Mouse (Mus musculus): ENCODE results near the gene Cyth2.

The Cyth2 gene

GRCm38 (mm10) chr7:45813787-45814779 is at the start of gene Cyth2:
Cyth2 (minus strand) TSS chr7:45814581.
- DNase-seq = peak; percentile 100

GRCm38 (mm10) chr7:45862804-45863203 is 48.4 kb upstream of the Cyth2 start:
- DNase-seq = no peak

- peak; percentile 32 to 56 for DNase-seq
Observed at GRCm38 (mm10) chr7:45859008-45859407, 44.6 kb upstream of the Cyth2 start.

GRCm38 (mm10) chr7:45856950-45857901 is 42.8 kb upstream of the Cyth2 start:
- DNase-seq = peak in 1 of 2 experiments; percentile 48

GRCm38 (mm10) chr7:45853089-45853488 is 38.7 kb upstream of the Cyth2 start:
- DNase-seq = no peak

GRCm38 (mm10) chr7:45850661-45851060 is 36.3 kb upstream of the Cyth2 start:
- DNase-seq = no peak

GRCm38 (mm10) chr7:45848447-45849027 is 34.2 kb upstream of the Cyth2 start:
- DNase-seq = no peak

- DNase-seq = no peak
Observed at GRCm38 (mm10) chr7:45842950-45843744, 28.8 kb upstream of the Cyth2 start.

GRCm38 (mm10) chr7:45833924-45834323 is 19.5 kb upstream of the Cyth2 start:
- DNase-seq = no peak

GRCm38 (mm10) chr7:45833148-45833790 is 18.9 kb upstream of the Cyth2 start:
- DNase-seq = no peak

GRCm38 (mm10) chr7:45832428-45832827 is 18.0 kb upstream of the Cyth2 start:
- DNase-seq = no peak

GRCm38 (mm10) chr7:45831128-45831525 is 16.7 kb upstream of the Cyth2 start:
- no peak for DNase-seq

- DNase-seq = peak; percentile 83 to 86
Observed at GRCm38 (mm10) chr7:45830427-45831127, 16.2 kb upstream of the Cyth2 start, which contains the start of gene Grwd1. Grwd1 (minus strand) TSS chr7:45830944.

- DNase-seq = no peak
Observed at GRCm38 (mm10) chr7:45826631-45827030, 12.2 kb upstream of the Cyth2 start.

DNA sequence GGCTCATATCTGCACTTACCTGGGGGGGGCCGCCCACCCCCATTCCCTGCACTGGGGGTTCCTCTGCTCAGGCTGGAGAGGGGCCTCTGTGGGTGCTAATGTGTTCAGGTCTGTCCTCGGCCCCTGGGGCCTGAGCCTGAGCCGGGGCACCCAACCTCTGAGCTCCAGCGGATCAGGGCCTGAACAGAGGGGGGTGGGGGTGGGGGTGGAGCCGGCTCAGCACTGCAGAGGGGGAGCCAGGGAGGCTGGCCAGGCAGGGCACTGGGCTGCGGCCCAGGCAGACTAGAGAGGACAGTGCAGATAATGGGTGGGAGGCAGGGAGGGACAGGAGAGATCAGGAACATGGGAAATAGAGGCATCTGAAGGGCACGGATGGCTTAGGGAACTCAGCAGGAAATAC is 10.2 kb upstream of the Cyth2 start, which contains the start of gene Kcnj14:
Kcnj14 (minus strand) TSS at position 185 of the 400 bp plus-strand sequence.
- no peak for DNase-seq

DNA sequence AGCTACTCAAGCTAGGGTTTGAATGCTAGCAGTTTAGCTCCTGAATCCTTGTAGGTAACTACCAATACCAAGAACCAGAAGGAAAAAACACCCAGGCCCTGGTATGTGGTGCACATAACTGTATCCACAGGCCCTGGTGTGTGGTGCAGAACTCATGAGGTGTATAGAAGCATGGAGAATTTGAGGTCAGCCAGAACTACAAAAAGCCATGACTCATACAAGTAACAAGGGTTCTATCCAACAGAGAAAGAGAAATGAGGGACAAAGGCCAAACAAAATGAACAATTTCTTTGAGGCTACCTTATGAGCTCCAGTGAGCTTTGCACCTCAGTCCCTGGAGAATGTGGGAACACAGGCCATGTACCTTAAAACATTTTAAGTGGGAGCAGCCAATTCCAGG is 6.5 kb upstream of the Cyth2 start:
- DNase-seq = no peak

- DNase-seq = no peak
Observed at GRCm38 (mm10) chr7:45819843-45820242, 5.5 kb upstream of the Cyth2 start.

DNA sequence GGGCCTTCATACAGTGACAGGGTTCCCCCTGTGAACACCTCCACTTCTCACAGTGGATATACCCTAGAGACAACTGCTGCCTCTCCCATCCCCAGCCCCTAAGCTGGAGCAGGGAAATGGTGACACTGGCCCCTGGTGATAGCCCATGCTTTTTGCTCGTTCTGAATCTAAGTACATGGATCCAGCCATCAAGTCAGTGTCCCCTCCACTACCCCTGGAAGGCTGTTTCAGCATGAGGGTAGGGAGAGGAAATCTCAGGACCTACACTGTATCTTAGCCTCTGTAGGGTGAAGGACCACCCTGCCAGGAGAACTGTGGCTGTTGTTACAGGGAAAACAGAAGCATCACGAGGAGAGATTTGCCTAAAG is 1.6 kb upstream of the Cyth2 start:
- no peak for DNase-seq

- no peak for DNase-seq
Observed at GRCm38 (mm10) chr7:45815323-45815983, 1.1 kb upstream of the Cyth2 start.

DNA sequence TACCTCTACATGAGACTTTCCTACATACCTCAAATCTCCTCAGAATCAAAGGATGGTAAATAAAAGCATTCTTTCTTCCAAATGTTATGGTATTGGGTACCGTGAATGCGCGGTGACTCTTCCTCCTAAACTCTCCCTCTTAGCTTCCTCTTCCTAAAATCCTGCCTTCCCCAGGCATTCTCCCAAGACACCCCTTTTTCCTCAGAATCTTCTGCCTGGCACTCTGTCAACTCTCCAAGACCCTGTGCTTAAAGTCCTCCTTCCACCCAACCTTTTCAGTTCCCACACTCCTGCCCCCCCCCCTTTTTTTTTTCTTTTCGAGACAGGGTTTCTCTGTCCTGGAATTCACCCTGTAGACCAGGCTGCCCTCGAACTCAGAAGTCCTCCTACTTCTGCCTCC is 460 bp upstream of the Cyth2 start:
- no peak for DNase-seq
